Mouse (Mus musculus): ENCODE results near the gene Ahsg. TPM values are rescaled to one million over a fixed set of nuclear protein-coding genes. Genes with fewer than 3 reads are reported as not detected.

Gene Ahsg
- total RNA-seq, 1 experiment from 2014 or later = not detected

DNA sequence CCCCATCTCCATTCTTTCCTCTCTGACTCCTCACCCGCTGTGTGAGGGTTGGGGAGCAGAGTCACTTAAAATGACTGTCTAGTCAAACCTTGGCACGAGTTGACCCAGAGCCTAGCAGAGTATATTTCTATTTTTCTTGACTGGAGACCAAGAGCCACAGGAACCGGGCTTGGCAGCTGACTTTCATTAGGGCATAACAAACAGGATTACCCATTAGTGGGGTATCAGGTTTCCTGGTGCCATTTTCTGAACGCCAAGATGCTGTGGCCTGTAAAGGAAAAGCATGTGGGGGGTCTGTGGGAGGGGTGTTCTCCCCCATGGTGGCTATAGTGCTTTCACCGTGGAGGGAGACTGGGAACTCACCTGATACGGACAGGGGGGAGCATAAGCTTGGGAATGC is 10.2 kb upstream of the Ahsg start:
- ATAC-seq (replicated peaks in 1 of 2; ENCODE audit: insufficient read depth in 1 of 2, low FRiP score in 2 of 2, low TSS enrichment in 1 of 2, low read depth in 1 of 2, poor library complexity in 2 of 2, severe bottlenecking in 2 of 2) = no peak

DNA sequence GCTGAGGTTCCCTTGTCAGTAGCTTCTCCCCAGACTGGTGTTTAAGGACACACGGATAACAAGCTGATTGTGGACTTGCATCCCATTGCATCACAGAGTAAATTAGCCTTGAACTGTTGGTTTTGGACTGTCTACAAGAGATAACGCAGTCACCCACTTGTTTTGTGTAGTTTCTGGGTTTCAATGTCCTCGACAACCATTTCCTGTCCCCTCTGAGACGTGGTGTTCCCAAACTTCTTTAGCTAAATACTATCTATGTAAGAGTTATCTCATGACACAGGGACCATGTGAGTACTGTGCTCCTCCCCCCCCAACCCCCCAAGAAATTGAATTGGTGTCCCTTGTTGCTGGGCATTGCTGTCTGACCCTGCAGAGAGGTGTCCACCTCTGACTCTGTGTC is 9.6 kb upstream of the Ahsg start:
- ATAC-seq (replicated peaks in 1 of 2; ENCODE audit: insufficient read depth in 1 of 2, low FRiP score in 2 of 2, low TSS enrichment in 1 of 2, low read depth in 1 of 2, poor library complexity in 2 of 2, severe bottlenecking in 2 of 2) = no peak

- no peak for ATAC-seq (replicated peaks in 1 of 2; ENCODE audit: insufficient read depth in 1 of 2, low FRiP score in 2 of 2, low TSS enrichment in 1 of 2, low read depth in 1 of 2, poor library complexity in 2 of 2, severe bottlenecking in 2 of 2)
Measured at GRCm38 (mm10) chr16:22883441-22883840, 7.6 kb upstream of the Ahsg start.

- ATAC-seq (replicated peaks in 1 of 2; ENCODE audit: insufficient read depth in 1 of 2, low FRiP score in 2 of 2, low TSS enrichment in 1 of 2, low read depth in 1 of 2, poor library complexity in 2 of 2, severe bottlenecking in 2 of 2) = no peak; a peak in 1 of 4 replicates
Measured at GRCm38 (mm10) chr16:22885356-22885755, 5.7 kb upstream of the Ahsg start.

DNA sequence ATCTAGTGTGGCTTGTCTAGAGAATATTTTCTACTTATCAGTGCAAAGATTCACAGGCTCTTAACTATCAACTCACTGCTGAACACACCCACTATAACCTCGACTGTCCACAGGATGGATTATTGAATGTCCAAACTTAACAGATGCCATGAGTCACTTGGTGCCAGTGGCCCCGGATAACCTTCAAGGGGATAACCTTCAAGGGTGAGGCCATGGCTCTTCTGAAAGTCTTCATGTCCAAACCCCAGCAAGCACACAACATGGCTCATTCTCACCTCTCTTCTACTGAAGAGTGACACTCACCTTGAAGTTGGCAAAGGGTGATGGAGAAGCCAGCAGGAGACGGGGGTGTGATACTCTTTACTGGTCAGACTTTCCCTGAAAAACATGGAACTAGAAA is 4.4 kb upstream of the Ahsg start:
- no peak for ATAC-seq (replicated peaks in 1 of 2; ENCODE audit: insufficient read depth in 1 of 2, low FRiP score in 2 of 2, low TSS enrichment in 1 of 2, low read depth in 1 of 2, poor library complexity in 2 of 2, severe bottlenecking in 2 of 2)

- ATAC-seq (replicated peaks in 1 of 2; ENCODE audit: insufficient read depth in 1 of 2, low FRiP score in 2 of 2, low TSS enrichment in 1 of 2, low read depth in 1 of 2, poor library complexity in 2 of 2, severe bottlenecking in 2 of 2) = no peak
Measured at GRCm38 (mm10) chr16:22888835-22889234, 2.2 kb upstream of the Ahsg start.

- no peak; a peak in 1 of 4 replicates for ATAC-seq (replicated peaks in 1 of 2; ENCODE audit: insufficient read depth in 1 of 2, low FRiP score in 2 of 2, low TSS enrichment in 1 of 2, low read depth in 1 of 2, poor library complexity in 2 of 2, severe bottlenecking in 2 of 2)
Measured at GRCm38 (mm10) chr16:22889716-22890115, 1.4 kb upstream of the Ahsg start.

DNA sequence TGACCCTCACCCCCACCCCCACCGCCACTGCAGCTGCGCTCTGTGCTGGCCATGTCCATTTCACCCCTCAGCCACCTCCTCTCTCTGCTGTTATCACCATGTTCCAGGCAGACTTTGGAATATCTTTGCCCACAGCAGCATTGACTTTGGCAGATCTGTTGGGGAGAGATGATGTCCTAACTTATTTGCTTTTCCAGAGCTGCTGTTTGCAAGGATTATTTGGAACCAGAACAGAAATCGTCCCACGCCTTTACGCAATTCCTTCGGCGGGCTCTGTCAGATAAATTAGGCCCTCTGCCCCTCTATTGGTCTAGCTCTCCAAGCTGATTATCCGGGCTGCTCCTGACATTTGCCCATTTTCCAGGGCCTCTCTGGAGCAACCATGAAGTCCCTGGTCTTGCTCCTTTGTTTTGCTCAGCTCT is 667 bp downstream of the Ahsg start:
- no peak for ATAC-seq (replicated peaks in 1 of 2; ENCODE audit: insufficient read depth in 1 of 2, low FRiP score in 2 of 2, low TSS enrichment in 1 of 2, low read depth in 1 of 2, poor library complexity in 2 of 2, severe bottlenecking in 2 of 2)

DNA sequence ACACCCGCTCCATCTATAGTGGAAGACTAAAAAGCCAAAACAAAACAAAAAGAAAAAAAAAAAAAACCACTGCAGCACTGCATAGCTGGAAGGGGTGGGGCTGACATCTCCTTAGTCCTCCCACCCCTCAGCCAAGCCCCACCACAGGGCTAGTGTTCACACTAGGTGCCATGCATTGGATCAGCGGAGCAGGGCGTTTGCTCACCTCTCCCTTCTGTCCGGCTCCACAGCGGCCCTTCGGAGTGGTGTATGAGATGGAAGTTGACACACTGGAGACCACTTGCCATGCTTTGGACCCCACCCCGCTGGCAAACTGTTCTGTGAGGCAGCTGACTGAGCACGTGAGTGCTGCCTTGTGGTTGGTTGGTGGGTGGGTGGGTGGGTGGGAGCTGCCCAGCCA is 3.0 kb downstream of the Ahsg start:
- no peak for ATAC-seq (replicated peaks in 1 of 2; ENCODE audit: insufficient read depth in 1 of 2, low FRiP score in 2 of 2, low TSS enrichment in 1 of 2, low read depth in 1 of 2, poor library complexity in 2 of 2, severe bottlenecking in 2 of 2)

DNA sequence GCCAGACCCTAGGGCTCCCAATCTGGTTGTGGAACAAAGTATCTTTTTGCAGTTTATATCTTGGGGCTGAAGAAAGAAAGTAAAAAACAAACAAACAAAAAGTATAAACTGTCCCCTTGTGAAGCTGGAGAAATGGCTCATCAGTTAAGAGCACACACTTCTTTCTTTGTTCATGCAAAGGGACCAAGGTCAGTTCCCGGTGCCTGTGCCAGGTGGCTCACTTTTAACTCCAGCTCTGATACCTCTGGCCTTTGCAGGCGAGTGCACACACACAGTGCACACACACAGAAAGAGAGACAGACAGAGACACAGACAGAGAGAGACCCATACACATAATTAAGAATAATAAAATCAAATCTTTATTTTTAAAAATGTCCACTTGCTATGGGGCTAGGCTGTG is 5.5 kb downstream of the Ahsg start:
- ATAC-seq (replicated peaks in 1 of 2; ENCODE audit: insufficient read depth in 1 of 2, low FRiP score in 2 of 2, low TSS enrichment in 1 of 2, low read depth in 1 of 2, poor library complexity in 2 of 2, severe bottlenecking in 2 of 2) = no peak

- ATAC-seq (replicated peaks in 1 of 2; ENCODE audit: insufficient read depth in 1 of 2, low FRiP score in 2 of 2, low TSS enrichment in 1 of 2, low read depth in 1 of 2, poor library complexity in 2 of 2, severe bottlenecking in 2 of 2) = no peak
Measured at GRCm38 (mm10) chr16:22899346-22899745, 8.3 kb downstream of the Ahsg start.

DNA sequence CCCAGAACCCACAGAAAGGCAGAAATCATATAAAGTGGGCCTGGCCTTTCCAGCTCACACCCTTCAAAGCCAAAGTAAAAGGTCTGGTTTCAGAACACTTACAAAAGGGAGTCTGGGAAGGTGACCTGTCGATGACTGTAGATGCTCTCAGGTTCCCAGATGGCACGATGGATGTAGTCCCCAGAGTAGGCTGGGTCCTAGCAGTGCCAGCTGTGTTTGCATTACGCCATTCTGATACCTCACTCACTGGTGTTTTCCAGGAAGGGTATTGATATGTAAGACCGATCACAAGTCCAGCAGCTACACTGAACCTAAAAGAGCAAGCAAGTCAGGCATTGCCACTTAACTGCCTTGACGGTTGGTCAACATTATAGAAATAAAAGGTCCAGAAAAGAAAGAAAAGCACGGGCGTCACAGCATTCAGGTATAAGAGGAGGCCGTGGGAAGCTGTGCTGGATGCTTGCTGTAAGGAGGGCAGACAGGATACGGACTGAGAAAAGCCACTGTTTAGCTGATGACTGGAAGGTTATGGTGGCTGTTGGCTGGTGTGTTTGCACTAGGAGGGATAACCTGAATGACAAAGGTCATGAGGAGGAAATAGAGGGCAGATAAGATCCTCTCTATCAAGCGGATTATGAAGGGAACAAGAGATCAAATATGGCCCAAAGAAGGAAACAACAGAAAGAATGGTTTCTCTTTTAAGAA is 8.9 kb downstream of the Ahsg start:
- ATAC-seq (replicated peaks in 1 of 2; ENCODE audit: insufficient read depth in 1 of 2, low FRiP score in 2 of 2, low TSS enrichment in 1 of 2, low read depth in 1 of 2, poor library complexity in 2 of 2, severe bottlenecking in 2 of 2) = no peak

- no peak for ATAC-seq (replicated peaks in 1 of 2; ENCODE audit: insufficient read depth in 1 of 2, low FRiP score in 2 of 2, low TSS enrichment in 1 of 2, low read depth in 1 of 2, poor library complexity in 2 of 2, severe bottlenecking in 2 of 2)
Measured at GRCm38 (mm10) chr16:22901326-22901725, 10.2 kb downstream of the Ahsg start.

GRCm38 (mm10) chr16:22909290-22909689 is 18.2 kb downstream of the Ahsg start:
- no peak for ATAC-seq (replicated peaks in 1 of 2; ENCODE audit: insufficient read depth in 1 of 2, low FRiP score in 2 of 2, low TSS enrichment in 1 of 2, low read depth in 1 of 2, poor library complexity in 2 of 2, severe bottlenecking in 2 of 2)

DNA sequence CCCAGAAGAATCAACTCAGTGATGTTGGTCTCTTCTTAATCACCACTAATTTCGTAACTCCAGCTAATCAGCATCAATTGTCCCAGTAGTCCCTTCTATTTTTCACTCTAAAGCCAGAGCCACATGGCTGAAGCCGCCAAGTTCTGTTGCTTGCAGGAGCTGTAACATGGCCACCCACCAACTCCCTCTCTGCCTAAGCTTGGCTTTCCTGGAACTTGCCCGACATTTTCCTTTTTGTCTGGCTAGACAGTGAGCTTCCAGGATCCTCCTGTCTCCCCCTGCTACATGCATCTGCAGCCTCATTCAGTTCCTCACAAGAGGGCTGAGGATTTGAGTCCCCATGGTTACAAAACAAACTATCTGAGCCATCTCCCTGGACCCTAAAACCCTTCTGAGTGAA is 20.9 kb downstream of the Ahsg start:
- ATAC-seq (replicated peaks in 1 of 2; ENCODE audit: insufficient read depth in 1 of 2, low FRiP score in 2 of 2, low TSS enrichment in 1 of 2, low read depth in 1 of 2, poor library complexity in 2 of 2, severe bottlenecking in 2 of 2) = no peak

DNA sequence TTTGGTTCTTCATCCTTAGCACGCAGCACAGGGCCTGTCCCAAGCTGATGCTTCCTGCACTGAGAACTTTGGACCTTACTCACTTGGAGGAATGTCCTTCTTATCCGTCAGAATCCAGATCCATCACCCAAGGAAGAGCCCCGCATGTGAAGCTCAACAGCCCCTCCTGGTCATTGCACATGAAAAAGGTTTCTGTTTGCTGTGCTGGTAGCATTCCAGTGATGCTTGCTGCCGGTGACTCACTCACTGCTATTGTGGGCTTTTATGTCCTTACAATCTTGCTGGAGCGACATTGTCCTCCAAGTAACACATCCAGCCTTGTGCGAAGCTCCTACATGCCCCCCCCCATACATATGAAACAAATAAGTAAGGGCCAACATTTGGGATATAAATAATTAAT is 21.8 kb downstream of the Ahsg start:
- no peak for ATAC-seq (replicated peaks in 1 of 2; ENCODE audit: insufficient read depth in 1 of 2, low FRiP score in 2 of 2, low TSS enrichment in 1 of 2, low read depth in 1 of 2, poor library complexity in 2 of 2, severe bottlenecking in 2 of 2)

DNA sequence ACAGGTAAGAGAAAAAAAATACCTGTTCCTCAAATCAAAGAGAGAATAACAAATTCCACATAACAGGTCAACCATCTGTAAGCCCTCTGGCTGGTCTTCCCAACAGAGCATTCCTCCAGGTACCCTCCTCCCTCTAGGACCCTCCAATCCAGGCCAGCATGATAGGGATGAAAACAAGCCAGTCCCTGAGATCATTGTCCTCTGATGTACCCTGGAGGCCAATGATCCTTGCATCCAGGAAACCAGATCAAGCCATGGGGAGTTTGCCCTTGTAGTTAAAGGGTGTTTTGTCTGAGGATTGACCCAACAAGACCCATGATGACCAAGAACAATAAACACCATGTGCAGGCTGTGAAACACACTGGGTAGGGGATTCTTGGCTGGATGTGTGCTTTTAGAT is 23.2 kb downstream of the Ahsg start:
- ATAC-seq (replicated peaks in 1 of 2; ENCODE audit: insufficient read depth in 1 of 2, low FRiP score in 2 of 2, low TSS enrichment in 1 of 2, low read depth in 1 of 2, poor library complexity in 2 of 2, severe bottlenecking in 2 of 2) = no peak

- ATAC-seq (replicated peaks in 1 of 2; ENCODE audit: insufficient read depth in 1 of 2, low FRiP score in 2 of 2, low TSS enrichment in 1 of 2, low read depth in 1 of 2, poor library complexity in 2 of 2, severe bottlenecking in 2 of 2) = no peak
Measured at GRCm38 (mm10) chr16:22918034-22918433, 27.0 kb downstream of the Ahsg start, which contains the start of gene Fetub. Gene Fetub, plus strand, starts transcription at chr16:22918334.

DNA sequence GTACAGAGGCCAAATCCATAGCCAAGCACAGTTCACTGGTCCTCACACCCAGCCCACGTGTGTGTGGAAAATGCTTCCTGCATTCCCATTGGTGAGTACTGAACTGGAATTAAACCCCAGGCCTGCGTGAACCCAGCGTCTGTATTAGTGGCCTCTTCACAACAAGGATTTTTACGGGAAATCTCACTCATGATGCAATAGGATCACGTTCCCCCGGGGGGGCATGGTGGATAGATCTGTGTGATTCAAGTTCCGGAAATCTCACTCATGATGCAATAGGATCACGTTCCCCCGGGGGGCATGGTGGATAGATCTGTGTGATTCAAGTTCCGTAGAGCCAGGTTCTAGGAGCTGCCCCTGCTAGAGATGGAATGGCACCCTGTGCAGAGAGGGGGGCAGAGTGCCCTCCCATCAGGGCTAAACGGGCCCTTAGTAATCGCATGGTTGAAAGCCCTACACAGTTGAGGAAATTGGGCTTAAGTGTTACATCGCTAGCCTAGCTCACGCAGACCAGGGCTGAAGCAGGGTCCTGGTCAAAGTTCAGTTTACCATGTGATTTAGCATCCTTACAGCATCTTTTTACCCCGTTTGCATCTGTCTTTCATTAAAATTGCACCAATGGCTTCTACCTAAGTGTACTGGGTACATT is 27.7 kb downstream of the Ahsg start:
- no peak for ATAC-seq (replicated peaks in 1 of 2; ENCODE audit: insufficient read depth in 1 of 2, low FRiP score in 2 of 2, low TSS enrichment in 1 of 2, low read depth in 1 of 2, poor library complexity in 2 of 2, severe bottlenecking in 2 of 2)

Data from hematopoietic stem cell, adult 5-6 weeks (primary cell).